Mouse (Mus musculus) forebrain, embryonic 10.5 days (tissue): ENCODE data around the gene Gm5475. TPM values are rescaled to one million over a fixed set of nuclear protein-coding genes. Genes with fewer than 3 reads are reported as not detected.

Source experiments
- DNase-seq: peaks from one replicate; pipeline ENCODE4 v3.0.0-alpha.2; 2017; ENCODE audit warnings: low spot score; ENCODE audit errors: extremely low spot score
- H3K27ac ChIP-seq: fragments of 300-500 bp; sonication (generic); 2 replicates; pipeline ENCODE4 v1.5.1; 2016; ENCODE audit warnings: mild to moderate bottlenecking
- H3K27me3 ChIP-seq: fragments of 300-500 bp; sonication (generic); 2 replicates; pipeline ENCODE4 v1.6.1; 2016; ENCODE audit warnings: mild to moderate bottlenecking; ENCODE audit not compliant: poor library complexity, severe bottlenecking
- H3K36me3 ChIP-seq: fragments of 300-500 bp; sonication (generic); replicated peaks from 2 replicates; pipeline ENCODE4 v1.6.1; 2016; ENCODE audit warnings: mild to moderate bottlenecking, moderate library complexity
- H3K4me1 ChIP-seq: fragments of 300-500 bp; sonication (generic); 2 replicates; pipeline ENCODE4 v1.6.1; 2016
- H3K4me3 ChIP-seq: fragments of 300-500 bp; sonication (generic); 2 replicates; pipeline ENCODE4 v1.5.1; 2016; ENCODE audit warnings: mild to moderate bottlenecking, moderate library complexity
- H3K9me3 ChIP-seq: fragments of 300-500 bp; sonication (generic); 2 replicates; pipeline ENCODE4 v1.6.1; 2016; ENCODE audit warnings: mild to moderate bottlenecking, moderate library complexity
- WGBS: fragments of 180-500 bp; shearing (Covaris S2); methylation state at CpG from one replicate; pipeline ENCODE4 v1.1.7; 2016; 5-methylcytosine and 5-hydroxymethylcytosine counted together
- polyA plus RNA-seq: library from polyadenylated mRNA; unstranded; fragments of >200 nt; fragmentation: Nextera tagmentation; extraction: Ambion mirVana; gene quantifications from 2 replicates; pipeline ENCODE4 v1.2.1, GENCODE M21; 2016

The Gm5475 gene
- polyA plus RNA-seq, 1 experiment from 2014 or later: 0.05 TPM

GRCm38 (mm10) chr15:100463712-100464111, 41.8 kb downstream of the Gm5475 start:
- H3K27ac ChIP-seq: no peak overlapping the region
- no peaks in the 10 kb centered on the region for H3K9me3 ChIP-seq
- peaks cover 24% of the 10 kb centered on the region for H3K27me3 ChIP-seq
- no peaks in the 10 kb centered on the region for H3K36me3 ChIP-seq
- peaks cover 30% of the 10 kb centered on the region for H3K4me1 ChIP-seq
- 25% methylated on average over 6 of the region's 6 CpGs for WGBS
- no peak overlapping the region for H3K4me3 ChIP-seq
- peak; percentile 55 for DNase-seq

GRCm38 (mm10) chr15:100465432-100465831, 43.5 kb downstream of the Gm5475 start:
- Histone ChIP-seq H3K36me3 (peaks cover 1% of the 10 kb centered on the region; the same call in 1 of the 2 replicates), H3K27ac (no peak overlapping the region), H3K4me1 (peaks cover 43% of the 10 kb centered on the region), H3K27me3 (peaks cover 13% of the 10 kb centered on the region; the same call in 1 of the 2 replicates), H3K9me3 (no peaks in the 10 kb centered on the region), H3K4me3 (no peak overlapping the region)
- WGBS: 78% methylated on average over 2 of the region's 2 CpGs
- DNase-seq: no peak

GRCm38 (mm10) chr15:100467738-100468137, 45.8 kb downstream of the Gm5475 start:
- Histone ChIP-seq H3K27ac (0 out of 2 replicates have a peak overlapping the region, but pooled peaks have one; percentile 96), H3K4me3 (peak overlapping the region; percentile 89)
- WGBS: 63% methylated on average over 6 of the region's 8 CpGs

GRCm38 (mm10) chr15:100468295-100469188, 46.6 kb downstream of the Gm5475 start, which contains the start of gene Letmd1:
Gene Letmd1 (plus strand): TSS chr15:100469023.
- DNase-seq: peak; percentile 78
- H3K27ac ChIP-seq: peak within 1 kb of the TSS; percentile 96
- peak within 1 kb of the TSS; percentile 89 for H3K4me3 ChIP-seq
- H3K4me1 ChIP-seq: peaks cover 34% of the 10 kb centered on the region
- peaks cover 32% of the 10 kb centered on the region for H3K36me3 ChIP-seq
- H3K27me3 ChIP-seq: no peaks in the 10 kb centered on the region
- H3K9me3 ChIP-seq: no peaks in the 10 kb centered on the region
- WGBS: 3% methylated on average over 81 of the region's 84 CpGs

More at GRCm38 (mm10) chr15:100467738-100468137, 45.8 kb downstream of the Gm5475 start:
- Histone ChIP-seq H3K9me3 (no peaks in the 10 kb centered on the region), H3K27me3 (no peaks in the 10 kb centered on the region), H3K4me1 (peaks cover 34% of the 10 kb centered on the region), H3K36me3 (peaks cover 24% of the 10 kb centered on the region)
- DNase-seq: no peak

GRCm38 (mm10) chr15:100469189-100469545, 47.2 kb downstream of the Gm5475 start:
- peak overlapping the region; percentile 89 for H3K4me3 ChIP-seq
- H3K9me3 ChIP-seq: no peaks in the 10 kb centered on the region
- WGBS: under 1% methylated on average over 19 of the region's 19 CpGs
- peaks cover 34% of the 10 kb centered on the region for H3K4me1 ChIP-seq
- H3K36me3 ChIP-seq: peaks cover 38% of the 10 kb centered on the region
- DNase-seq: no peak
- peak overlapping the region; percentile 96 for H3K27ac ChIP-seq
- no peaks in the 10 kb centered on the region for H3K27me3 ChIP-seq

- Histone ChIP-seq H3K4me1 (peaks cover 34% of the 10 kb centered on the region), H3K27me3 (no peaks in the 10 kb centered on the region), H3K4me3 (peak overlapping the region; percentile 89), H3K27ac (no peak overlapping the region), H3K36me3 (peaks cover 47% of the 10 kb centered on the region), H3K9me3 (no peaks in the 10 kb centered on the region)
- WGBS: 67% methylated on average over 10 of the region's 10 CpGs
- no peak for DNase-seq
Measured at GRCm38 (mm10) chr15:100470037-100470436, 48.1 kb downstream of the Gm5475 start.

GRCm38 (mm10) chr15:100473926-100474503, 52.1 kb downstream of the Gm5475 start:
- Histone ChIP-seq H3K9me3 (no peaks in the 10 kb centered on the region), H3K27me3 (no peaks in the 10 kb centered on the region), H3K4me1 (peaks cover 13% of the 10 kb centered on the region), H3K4me3 (no peak overlapping the region), H3K27ac (no peak overlapping the region), H3K36me3 (peaks cover 85% of the 10 kb centered on the region)
- no peak for DNase-seq
- 87% methylated on average over 7 of the region's 7 CpGs for WGBS

Other genes starting within 250 kb of the Gm5475 start
- gene Atf1, start 194.3 kb upstream of the Gm5475 start, polyA plus RNA-seq: 41.4 and 42.7 TPM in 2 replicates
- gene Tmprss12, start 141.3 kb upstream of the Gm5475 start, polyA plus RNA-seq: not detected in 2 replicates
- gene Mettl7a1, start 118.0 kb upstream of the Gm5475 start, polyA plus RNA-seq: 3.8 and 3.9 TPM in 2 replicates
- not detected in 2 replicates for gene Mettl7a3, start 87.2 kb upstream of the Gm5475 start, polyA plus RNA-seq
- not detected in 2 replicates for gene Methig1, start 69.0 kb upstream of the Gm5475 start, polyA plus RNA-seq
- gene Mettl7a2, start 68.9 kb upstream of the Gm5475 start, polyA plus RNA-seq: not detected in 2 replicates
- gene Higd1c, start 57.6 kb upstream of the Gm5475 start, polyA plus RNA-seq: not detected in 2 replicates
- gene Slc11a2, start 2.9 kb downstream of the Gm5475 start, polyA plus RNA-seq: 29.2 and 29.4 TPM in 2 replicates
- gene Letmd1, start 46.9 kb downstream of the Gm5475 start, polyA plus RNA-seq: 39.5 and 41.3 TPM in 2 replicates
- 17.0 and 17.2 TPM in 2 replicates for gene Csrnp2, start 73.3 kb downstream of the Gm5475 start, polyA plus RNA-seq
- gene Tfcp2, start 129.9 kb downstream of the Gm5475 start, polyA plus RNA-seq: 31.4 and 33.4 TPM in 2 replicates
- gene Pou6f1, start 177.8 kb downstream of the Gm5475 start, polyA plus RNA-seq: 3.6 and 4.9 TPM in 2 replicates
- 214 and 224 TPM in 2 replicates for gene Dazap2, start 193.2 kb downstream of the Gm5475 start, polyA plus RNA-seq
- gene Smagp, start 214.8 kb downstream of the Gm5475 start, polyA plus RNA-seq: 4.3 and 4.6 TPM in 2 replicates
- 3.3 and 3.6 TPM in 2 replicates for gene Bin2, start 247.4 kb downstream of the Gm5475 start, polyA plus RNA-seq